Mouse (Mus musculus) right cerebral cortex, adult 2 months (tissue): ENCODE results near the gene Fbxl13.

Source experiments
- DNase-seq, 2 experiments: peaks; one replicate each; pipeline ENCODE4 v3.0.0; 2021 to 2022; ENCODE audit warnings: low spot score in 2 of 2

Gene Fbxl13

DNA sequence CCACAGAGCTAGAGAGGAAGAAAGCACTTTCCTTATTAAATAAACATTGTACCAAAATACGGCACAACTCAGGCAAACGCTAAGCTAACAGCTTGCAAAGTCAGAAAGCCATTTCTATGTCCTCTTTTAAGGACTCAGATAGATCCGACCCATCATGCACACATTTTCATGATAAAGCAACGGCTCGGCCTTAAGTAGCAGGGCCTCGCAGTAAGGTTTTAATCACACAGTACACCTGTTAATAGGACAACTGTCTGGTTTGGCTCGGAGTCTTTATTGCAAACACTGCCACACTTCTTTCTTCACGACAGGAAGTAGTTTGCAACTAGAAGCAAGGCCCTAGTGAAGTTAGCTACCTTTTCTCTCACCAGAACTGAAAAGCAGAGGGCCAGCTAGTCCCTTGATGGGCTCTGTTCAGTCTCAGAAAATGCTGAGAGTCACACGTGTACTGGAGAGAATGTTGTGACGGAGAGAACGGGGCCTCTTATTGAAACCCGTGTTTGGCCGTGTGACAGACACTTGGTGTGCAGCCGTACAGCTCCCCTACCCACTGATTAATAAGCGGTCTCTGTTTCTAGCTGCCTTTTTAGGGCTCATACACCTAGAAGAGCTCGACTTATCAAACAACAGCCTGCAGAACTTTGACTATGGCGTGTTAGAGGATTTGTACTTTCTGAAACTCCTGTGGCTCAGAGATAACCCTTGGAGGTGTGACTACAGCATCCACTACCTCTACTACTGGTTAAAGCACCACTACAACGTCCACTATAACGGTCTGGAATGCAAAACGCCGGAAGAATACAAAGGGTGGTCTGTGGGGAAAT, 70.8 kb downstream of the Fbxl13 start:
- DNase-seq, result no peak

DNA sequence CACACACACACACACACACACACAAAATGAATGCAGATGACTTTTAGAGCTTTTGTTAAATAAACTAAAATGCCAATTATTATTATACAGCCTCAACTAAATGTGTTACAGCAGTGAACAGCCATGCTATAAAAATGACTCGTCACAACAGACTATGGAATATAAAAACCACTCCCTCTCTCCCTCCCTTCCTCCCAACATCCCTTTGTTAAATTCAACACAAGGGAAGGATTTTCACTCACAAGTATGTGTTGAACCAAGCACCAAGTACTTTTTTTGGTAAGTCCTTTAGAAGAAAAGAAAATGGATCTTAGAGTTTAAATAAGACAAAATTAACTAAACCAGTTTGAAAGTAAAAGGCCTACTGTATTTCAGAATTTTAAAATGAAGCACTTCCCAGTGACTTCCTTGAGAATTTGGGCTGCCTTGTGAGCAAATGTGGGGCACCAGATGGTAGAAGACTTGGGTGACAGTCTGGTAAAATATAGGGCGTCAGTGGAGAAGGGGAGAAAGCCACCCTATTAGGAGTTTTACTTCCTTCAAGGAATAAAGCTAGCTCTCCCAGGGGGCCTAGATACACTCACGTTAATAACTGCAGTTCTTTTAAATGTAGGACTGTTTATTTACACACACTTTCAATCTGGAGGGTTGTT, 72.5 kb downstream of the Fbxl13 start:
- no peak for DNase-seq

GRCm38 (mm10) chr5:21567784-21568183, 77.7 kb downstream of the Fbxl13 start:
- no peak for DNase-seq

DNA sequence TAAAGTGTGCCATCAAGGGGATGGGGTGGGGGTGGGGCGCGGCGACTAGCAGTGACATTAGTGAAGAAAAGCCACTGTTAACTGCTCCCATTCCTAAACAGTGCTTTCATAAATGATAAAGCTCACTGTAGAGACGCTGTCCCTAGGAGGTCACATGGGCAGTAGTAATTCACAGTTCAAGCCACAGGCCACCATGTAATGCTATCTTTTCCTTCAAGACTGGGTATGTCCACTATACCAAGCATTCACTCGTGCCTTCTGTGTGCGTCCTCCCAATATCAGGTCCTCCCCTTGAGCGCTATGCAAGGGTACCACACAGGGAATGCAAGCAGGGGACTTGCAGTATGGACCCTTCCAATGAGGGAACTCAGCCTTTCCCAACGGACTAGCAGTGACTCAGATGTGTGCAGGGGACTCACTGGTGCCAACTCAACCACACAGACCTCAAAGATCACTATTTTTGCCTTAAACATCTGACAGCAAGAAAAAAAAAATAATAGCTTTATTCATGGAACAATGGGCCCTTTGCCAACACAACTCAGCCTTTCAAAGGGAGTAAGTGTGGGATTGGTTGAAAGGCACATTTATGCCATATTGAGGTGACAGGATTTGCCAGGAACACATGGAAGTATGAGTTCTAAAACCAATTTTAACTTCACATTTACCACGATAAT, 79.9 kb downstream of the Fbxl13 start:
- DNase-seq, result peak; percentile 26 to 46

- DNase-seq, result no peak
Measured at GRCm38 (mm10) chr5:21563936-21564335, 81.5 kb downstream of the Fbxl13 start.

GRCm38 (mm10) chr5:21556502-21556901, 88.9 kb downstream of the Fbxl13 start:
- DNase-seq, result no peak

DNA sequence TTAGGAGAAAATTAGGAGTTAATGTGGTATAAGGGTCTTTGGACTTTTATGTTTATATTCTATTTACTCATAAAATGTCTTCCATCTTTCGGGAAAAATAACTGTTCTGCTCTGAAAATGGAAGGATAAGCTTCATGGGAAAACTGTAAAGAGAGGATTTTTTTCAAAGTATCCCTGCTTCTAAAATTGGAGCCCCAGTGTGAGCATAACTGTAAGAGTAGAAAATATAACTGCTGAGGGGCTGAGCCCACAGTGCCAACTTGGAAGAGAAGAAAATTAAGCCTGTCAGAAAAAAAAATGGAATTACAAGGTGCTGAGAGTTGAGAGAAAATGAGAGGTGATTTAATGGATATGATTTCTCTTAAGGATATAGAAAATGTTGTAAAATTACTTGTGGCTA, 90.7 kb downstream of the Fbxl13 start:
- DNase-seq, result no peak

DNA sequence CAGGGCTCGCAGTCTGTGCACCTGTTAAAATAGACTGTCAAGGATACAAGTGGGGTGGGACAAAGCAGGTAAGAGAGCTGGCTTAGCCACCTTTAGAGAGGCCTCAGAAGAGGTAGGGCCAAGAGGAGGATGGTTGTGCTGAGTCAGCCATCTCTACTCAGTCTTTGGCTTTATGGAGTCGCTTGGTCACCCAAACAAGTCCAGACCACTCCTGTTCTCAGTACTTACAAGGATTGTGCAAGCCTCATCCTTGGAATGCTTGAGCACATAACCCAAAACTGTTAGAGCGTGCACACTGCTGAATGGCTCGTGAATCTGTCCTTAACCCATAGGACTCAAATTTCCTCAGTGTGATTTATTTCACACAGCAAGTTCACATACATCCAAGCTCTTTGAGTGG, 91.7 kb downstream of the Fbxl13 start:
- no peak for DNase-seq

DNA sequence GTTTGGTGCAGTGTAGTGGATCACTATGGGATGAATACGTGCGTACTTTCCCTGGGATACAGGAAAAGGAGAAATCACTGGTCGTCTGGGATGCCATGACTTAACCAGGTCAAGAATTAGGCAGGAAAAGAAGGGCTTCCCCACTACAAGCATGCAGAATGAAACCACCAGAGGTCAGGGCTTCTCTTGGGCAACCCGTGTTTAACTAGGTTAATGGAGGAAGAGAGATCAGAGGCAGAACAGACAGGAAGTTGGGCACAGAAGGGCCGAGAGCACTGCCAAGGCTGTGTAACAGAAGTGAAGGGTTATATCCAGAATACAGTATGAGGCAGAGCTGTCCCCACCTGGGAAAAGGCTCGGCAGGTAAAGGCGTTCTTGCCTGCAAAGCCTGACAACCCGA, 98.4 kb downstream of the Fbxl13 start:
- no peak for DNase-seq

- DNase-seq, result no peak
Measured at GRCm38 (mm10) chr5:21545786-21546185, 99.6 kb downstream of the Fbxl13 start.

DNA sequence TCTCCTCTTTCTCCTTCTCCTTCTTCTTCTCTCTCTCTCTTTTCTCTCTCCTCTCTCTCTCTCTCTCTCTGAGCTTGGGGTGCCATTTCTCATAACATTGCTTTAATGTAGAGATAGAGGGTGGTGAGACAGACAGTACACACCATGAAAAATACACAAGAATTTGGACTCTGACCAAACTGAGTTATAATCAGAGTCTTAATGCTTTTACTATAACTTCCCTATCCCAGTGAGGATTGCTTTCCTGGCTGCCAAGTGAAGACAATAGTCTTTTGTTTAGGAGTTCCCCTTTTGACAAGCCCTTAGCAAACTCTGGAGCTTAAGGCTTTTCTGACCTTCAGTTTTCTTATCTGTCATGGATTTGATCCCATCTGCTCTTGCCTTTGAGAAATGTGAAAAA, 100.2 kb downstream of the Fbxl13 start:
- DNase-seq, result no peak

DNA sequence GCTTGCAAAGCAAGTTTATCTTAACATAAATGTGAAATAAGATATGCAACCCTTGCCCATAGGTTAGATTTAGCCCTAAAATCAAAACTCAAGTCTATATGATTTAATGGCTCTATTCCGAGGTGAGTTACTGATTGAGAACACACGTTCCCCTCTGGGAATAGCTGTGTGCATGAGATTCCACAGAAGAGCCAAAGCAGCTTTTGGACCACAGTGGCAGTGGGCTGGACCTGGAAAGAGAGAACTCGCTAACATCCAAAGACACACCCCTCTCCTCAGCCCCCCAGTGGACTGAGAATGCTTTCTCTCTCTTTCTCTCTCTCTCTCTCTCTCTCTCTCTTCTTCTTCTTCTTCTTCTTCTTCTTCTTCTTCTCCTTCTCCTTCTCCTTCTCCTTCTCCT, 100.6 kb downstream of the Fbxl13 start:
- no peak for DNase-seq

- DNase-seq, result no peak
Measured at GRCm38 (mm10) chr5:21543409-21544201, 101.8 kb downstream of the Fbxl13 start, which contains the start of gene Lrrc17. Gene Lrrc17 (plus strand): TSS chr5:21543559.

DNA sequence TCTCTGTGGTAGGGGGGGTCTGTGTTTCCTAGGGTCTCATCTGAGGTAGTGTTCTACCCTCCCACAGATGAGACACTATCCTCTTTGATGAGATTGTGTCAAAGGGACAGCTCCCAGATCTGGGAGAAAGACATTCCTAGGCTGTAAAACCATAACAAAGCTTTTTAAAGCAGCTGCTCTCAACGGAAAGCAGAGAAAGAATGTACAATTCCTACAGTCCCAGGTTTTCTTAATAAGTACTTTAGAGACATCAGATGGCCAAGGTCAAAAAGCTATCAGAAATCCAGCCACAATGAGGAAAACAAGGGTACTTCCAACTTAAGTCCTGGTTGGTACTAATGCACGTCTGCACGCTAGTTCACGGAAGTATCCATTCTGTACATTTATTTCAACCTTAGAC, 103.2 kb downstream of the Fbxl13 start:
- DNase-seq, result no peak

GRCm38 (mm10) chr5:21532921-21533320, 112.5 kb downstream of the Fbxl13 start:
- DNase-seq, result no peak

- no peak for DNase-seq
Measured at GRCm38 (mm10) chr5:21532126-21532525, 113.3 kb downstream of the Fbxl13 start.

DNA sequence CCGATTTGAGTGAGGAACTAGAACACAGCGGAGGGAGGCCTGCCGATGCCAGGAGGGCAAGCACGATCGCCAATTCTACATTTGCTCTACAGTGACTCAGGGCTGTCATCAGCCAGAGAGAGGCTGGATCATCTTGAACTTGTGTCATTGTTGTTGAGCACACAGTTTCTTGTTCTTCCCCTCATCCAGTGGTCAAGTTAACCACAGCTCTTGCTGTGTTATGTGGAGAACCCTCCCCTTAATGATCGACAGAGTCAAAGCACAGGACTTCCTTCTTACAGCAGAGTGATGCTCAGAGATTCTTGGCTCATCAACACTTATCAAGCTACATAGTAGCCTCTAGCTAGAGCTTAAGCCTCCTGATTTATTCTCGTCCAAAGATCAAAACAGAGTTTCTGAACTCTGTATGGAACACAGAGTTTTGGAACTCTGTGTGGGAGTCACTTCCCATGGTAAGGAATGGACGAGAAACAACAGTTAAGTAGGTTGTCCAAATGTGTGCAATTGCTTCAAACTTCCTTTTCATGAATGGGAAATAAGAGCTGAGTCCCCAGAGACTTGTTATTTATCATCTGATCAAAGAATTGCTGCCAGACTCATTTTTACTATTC, 116.2 kb downstream of the Fbxl13 start:
- no peak for DNase-seq

- DNase-seq, result no peak
Measured at GRCm38 (mm10) chr5:21528068-21528842, 117.2 kb downstream of the Fbxl13 start.

GRCm38 (mm10) chr5:21527488-21527911, 117.9 kb downstream of the Fbxl13 start:
- no peak for DNase-seq

DNA sequence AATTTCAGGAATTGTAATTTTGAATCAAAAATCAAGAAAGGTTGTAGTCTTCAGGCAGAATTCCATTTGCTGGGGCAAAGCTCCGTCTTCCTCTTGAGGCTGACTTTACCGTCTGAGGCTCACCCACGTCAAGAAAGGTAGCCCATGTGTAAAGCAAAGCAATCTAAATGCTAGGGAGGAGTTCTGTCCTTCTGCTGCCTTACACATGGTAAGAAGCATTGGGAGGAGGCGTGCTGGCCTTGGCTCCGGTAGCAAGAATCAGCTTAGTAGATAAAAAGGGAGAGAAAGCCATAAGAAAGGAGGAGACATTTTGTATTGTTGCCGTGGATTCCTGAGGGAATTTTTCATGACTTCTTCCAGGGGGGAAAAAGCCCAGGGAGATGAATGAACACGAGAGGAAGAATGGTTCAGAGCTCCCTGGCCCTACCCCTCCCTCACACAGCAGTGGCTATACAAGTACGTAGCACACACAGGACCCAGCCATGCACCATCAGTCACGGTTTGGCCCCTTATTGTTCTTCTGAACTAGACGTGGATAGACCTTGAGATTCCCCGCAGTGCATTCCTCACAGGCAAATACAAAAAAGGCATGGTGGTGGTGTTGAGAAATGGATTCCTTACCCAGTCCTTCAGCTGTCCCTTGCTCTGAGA, 118.5 kb downstream of the Fbxl13 start:
- no peak for DNase-seq
